Mouse (Mus musculus) heart, embryonic 10.5 days (tissue): ENCODE results near the gene Alkbh2. TPM values are rescaled to one million over a fixed set of nuclear protein-coding genes. Genes with fewer than 3 reads are reported as not detected.
A peak's percentile ranks its signal among the peaks of the same experiment; 100 is the strongest.

Source experiments
- DNase-seq: peaks from one replicate; pipeline ENCODE4 v3.0.0-alpha.2; 2017; ENCODE audit warnings: low spot score
- H3K27ac ChIP-seq: fragments of 300-500 bp; sonication (generic); 2 replicates; pipeline ENCODE4 v1.5.1; 2016; ENCODE audit warnings: mild to moderate bottlenecking
- H3K27me3 ChIP-seq: fragments of 300-500 bp; sonication (generic); 2 replicates; pipeline ENCODE4 v1.6.1; 2016; ENCODE audit warnings: mild to moderate bottlenecking; ENCODE audit not compliant: poor library complexity, insufficient read depth, severe bottlenecking
- H3K36me3 ChIP-seq: fragments of 300-500 bp; sonication (generic); 2 replicates; pipeline ENCODE4 v1.6.1; 2016; ENCODE audit warnings: mild to moderate bottlenecking, moderate library complexity
- H3K4me1 ChIP-seq: fragments of 300-500 bp; sonication (generic); 2 replicates; pipeline ENCODE4 v1.6.1; 2016; ENCODE audit warnings: mild to moderate bottlenecking
- H3K4me3 ChIP-seq: fragments of 300-500 bp; sonication (generic); 2 replicates; pipeline ENCODE4 v1.5.1; 2016; ENCODE audit warnings: mild to moderate bottlenecking, moderate library complexity
- H3K9me3 ChIP-seq: fragments of 300-500 bp; sonication (generic); 2 replicates; pipeline ENCODE4 v1.6.1; 2016; ENCODE audit warnings: mild to moderate bottlenecking, moderate library complexity
- WGBS: fragments of 180-500 bp; shearing (Covaris S2); methylation state at CpG from one replicate; pipeline ENCODE4 v1.1.7; 2016; 5-methylcytosine and 5-hydroxymethylcytosine counted together
- polyA plus RNA-seq: library from polyadenylated mRNA; unstranded; fragments of >200 nt; fragmentation: Nextera tagmentation; extraction: Ambion mirVana; gene quantifications from 2 replicates; pipeline ENCODE4 v1.2.1, GENCODE M21; 2016

Gene Alkbh2
- polyA plus RNA-seq, 1 experiment from 2014 or later, result 13.2 TPM

DNA sequence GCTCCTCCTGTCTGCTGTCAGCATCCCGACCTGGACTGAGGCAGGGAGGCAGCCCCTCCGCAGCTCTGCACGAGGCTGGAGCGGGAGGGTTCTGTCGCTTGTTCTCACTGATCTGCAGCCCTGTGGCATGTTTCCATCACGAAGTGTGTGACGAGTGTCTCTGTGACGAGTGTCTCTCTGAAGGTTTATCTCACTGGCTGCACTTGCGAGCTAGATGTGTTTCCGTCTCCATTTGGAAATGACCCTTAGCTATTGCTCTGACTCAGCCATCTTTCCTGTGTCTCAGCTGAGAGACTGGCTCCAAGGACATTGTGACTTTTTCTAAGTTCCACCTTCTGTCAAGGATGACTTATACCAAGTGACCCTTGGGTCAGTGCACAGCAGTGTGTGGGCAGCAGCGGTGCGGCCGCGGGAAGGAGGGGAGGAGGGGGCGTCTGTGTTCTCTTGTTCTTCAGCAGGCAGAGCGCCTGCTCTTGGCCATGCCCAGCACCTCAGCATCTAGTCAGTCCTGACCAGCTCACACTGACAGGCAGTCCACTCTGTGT is 21.6 kb downstream of the Alkbh2 start:
- no peaks in the 10 kb centered on the region for H3K9me3 ChIP-seq
- H3K36me3 ChIP-seq, result peaks cover 85% of the 10 kb centered on the region
- H3K4me1 ChIP-seq, result peaks cover 15% of the 10 kb centered on the region; the same call in 1 of the 2 replicates
- no peak overlapping the region for H3K27ac ChIP-seq
- DNase-seq, result no peak
- no peaks in the 10 kb centered on the region for H3K27me3 ChIP-seq
- WGBS, result 74% methylated on average over 16 of the region's 16 CpGs
- no peak overlapping the region for H3K4me3 ChIP-seq

GRCm38 (mm10) chr5:114102807-114103206 is 25.2 kb downstream of the Alkbh2 start:
- 82% methylated on average over 1 of the region's 1 CpGs for WGBS

GRCm38 (mm10) chr5:114101873-114102272 is 26.1 kb downstream of the Alkbh2 start:
- 83% methylated on average over 4 of the region's 4 CpGs for WGBS
- Histone ChIP-seq H3K36me3 (peaks cover 39% of the 10 kb centered on the region), H3K4me3 (no peak overlapping the region), H3K4me1 (peaks cover 29% of the 10 kb centered on the region), H3K27ac (no peak overlapping the region), H3K9me3 (no peaks in the 10 kb centered on the region), H3K27me3 (no peaks in the 10 kb centered on the region)
- no peak for DNase-seq

More at GRCm38 (mm10) chr5:114102807-114103206, 25.2 kb downstream of the Alkbh2 start:
- Histone ChIP-seq H3K4me3 (no peak overlapping the region), H3K4me1 (peaks cover 29% of the 10 kb centered on the region), H3K27me3 (no peaks in the 10 kb centered on the region), H3K36me3 (peaks cover 48% of the 10 kb centered on the region), H3K9me3 (no peaks in the 10 kb centered on the region), H3K27ac (no peak overlapping the region)
- no peak for DNase-seq

DNA sequence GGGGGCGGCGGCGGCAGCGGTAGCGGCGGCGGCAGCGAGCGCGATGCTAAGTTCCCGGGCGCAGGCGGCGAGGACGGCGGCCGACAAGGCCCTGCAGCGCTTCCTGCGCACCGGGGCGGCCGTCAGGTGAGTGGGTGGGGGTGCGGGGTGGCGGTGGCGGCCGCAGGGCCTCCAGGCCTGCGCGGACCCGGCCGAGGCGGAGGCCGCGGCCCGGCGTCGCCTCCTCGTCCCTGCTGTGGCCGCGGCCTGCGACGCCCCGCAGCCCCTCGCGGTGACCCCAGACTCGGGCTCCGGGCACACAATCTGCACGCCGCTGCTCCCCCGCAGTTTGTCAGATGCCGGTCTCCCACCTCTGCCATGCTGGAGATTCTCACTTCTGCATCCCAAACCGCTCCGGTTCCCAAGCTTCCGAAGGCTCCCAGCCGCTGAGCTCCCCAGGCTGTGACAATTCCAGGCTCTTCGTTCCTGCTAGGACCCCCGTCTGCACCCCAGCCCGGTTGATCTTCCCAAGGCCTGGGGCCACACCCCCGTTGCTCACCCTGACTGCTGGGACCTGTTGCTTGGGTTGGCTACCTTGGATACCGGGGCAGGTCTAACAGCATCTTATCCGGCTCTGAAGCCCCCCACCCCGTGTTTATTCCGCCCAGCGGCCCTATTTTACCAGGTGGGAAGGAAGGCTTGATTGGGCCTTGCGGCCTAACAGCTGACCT is 27.5 kb downstream of the Alkbh2 start:
- no peaks in the 10 kb centered on the region for H3K27me3 ChIP-seq
- peaks cover 19% of the 10 kb centered on the region for H3K4me1 ChIP-seq
- DNase-seq, result peak; percentile 79
- peak overlapping the region; percentile 94 for H3K4me3 ChIP-seq
- H3K36me3 ChIP-seq, result peaks cover 26% of the 10 kb centered on the region
- no peaks in the 10 kb centered on the region for H3K9me3 ChIP-seq
- 3% methylated on average over 51 of the region's 64 CpGs for WGBS
- peak overlapping the region; percentile 91 for H3K27ac ChIP-seq

GRCm38 (mm10) chr5:114099709-114100389 is 28.2 kb downstream of the Alkbh2 start:
- Histone ChIP-seq H3K4me3 (peak overlapping the region; percentile 94), H3K27me3 (no peaks in the 10 kb centered on the region), H3K36me3 (peaks cover 20% of the 10 kb centered on the region), H3K27ac (peak overlapping the region; percentile 91), H3K4me1 (peaks cover 15% of the 10 kb centered on the region), H3K9me3 (no peaks in the 10 kb centered on the region)
- WGBS, result 7% methylated on average over 37 of the region's 37 CpGs
- peak; percentile 92 for DNase-seq

GRCm38 (mm10) chr5:114091057-114091807 is 36.8 kb downstream of the Alkbh2 start, which contains the start of gene Svop:
TSS of gene Svop (minus strand) at chr5:114091570.
- H3K4me3 ChIP-seq, result peak within 1 kb of the TSS; percentile 51

GRCm38 (mm10) chr5:114090421-114091013 is 37.5 kb downstream of the Alkbh2 start:
- no peak overlapping the region for H3K4me3 ChIP-seq
- H3K36me3 ChIP-seq, result no peaks in the 10 kb centered on the region
- no peak overlapping the region for H3K27ac ChIP-seq
- H3K9me3 ChIP-seq, result no peaks in the 10 kb centered on the region
- H3K27me3 ChIP-seq, result peaks cover 21% of the 10 kb centered on the region
- 24% methylated on average over 7 of the region's 7 CpGs for WGBS
- DNase-seq, result no peak
- H3K4me1 ChIP-seq, result peaks cover 7% of the 10 kb centered on the region

More at GRCm38 (mm10) chr5:114091057-114091807, 36.8 kb downstream of the Alkbh2 start, which contains the start of gene Svop:
- H3K9me3 ChIP-seq, result no peaks in the 10 kb centered on the region
- peaks cover 21% of the 10 kb centered on the region for H3K27me3 ChIP-seq
- 2% methylated on average over 40 of the region's 40 CpGs for WGBS
- H3K27ac ChIP-seq, result no peak within 1 kb of the TSS
- H3K36me3 ChIP-seq, result no peaks in the 10 kb centered on the region
- DNase-seq, result peak; percentile 90
- H3K4me1 ChIP-seq, result peaks cover 7% of the 10 kb centered on the region

DNA sequence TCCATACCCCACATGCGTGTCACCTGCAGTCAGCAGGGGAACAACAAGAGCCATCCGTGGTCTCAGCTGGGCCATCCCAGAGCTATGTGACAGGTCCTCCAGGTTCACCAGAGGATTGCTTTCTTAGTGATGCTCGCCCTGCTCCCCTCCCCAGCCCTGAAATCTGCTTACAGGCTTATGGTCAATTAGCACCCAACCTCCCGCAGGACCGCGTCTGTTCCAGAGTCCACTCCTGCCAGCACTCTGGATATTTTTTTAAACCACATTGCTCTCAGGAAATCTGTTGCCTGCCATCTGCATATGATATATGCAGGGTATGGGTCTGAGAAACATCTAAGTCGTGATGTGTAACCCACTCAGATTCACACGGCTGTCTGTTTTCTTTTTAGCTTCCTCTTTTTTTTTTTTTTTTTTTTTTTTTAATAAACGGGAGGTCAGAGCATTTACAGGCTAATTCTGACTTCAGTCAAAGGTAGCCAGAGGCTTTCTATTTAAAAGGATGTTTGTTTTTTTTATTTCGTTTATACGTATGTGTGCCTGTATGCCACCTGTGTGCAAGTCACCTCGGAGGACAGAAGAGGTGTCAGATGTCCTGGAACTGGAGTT is 40.0 kb downstream of the Alkbh2 start:
- H3K36me3 ChIP-seq, result no peaks in the 10 kb centered on the region
- H3K27me3 ChIP-seq, result peaks cover 21% of the 10 kb centered on the region
- no peak overlapping the region for H3K4me3 ChIP-seq
- H3K27ac ChIP-seq, result no peak overlapping the region
- no peak for DNase-seq
- H3K9me3 ChIP-seq, result no peaks in the 10 kb centered on the region
- H3K4me1 ChIP-seq, result peaks cover 7% of the 10 kb centered on the region
- WGBS, result 73% methylated on average over 12 of the region's 12 CpGs

DNA sequence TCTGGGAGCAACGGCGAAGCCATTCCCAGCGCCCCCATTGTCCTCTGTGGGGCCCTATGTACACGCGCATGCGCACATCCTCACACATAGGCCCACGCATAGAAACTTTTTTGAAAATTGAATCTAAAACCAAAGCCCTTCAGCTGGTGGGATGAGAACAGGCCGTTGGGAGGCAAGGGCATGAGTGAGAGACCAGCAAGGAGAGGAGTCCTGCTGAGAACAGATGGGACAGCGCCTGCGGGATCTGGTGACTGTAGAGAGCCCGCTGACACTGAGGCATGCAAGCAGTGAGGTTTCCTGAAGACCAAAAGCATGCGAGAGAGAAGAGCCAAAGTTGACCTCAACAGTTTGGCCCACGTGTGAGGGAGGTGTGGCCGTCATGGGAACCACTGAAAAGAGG is 42.5 kb downstream of the Alkbh2 start:
- DNase-seq, result no peak
- no peaks in the 10 kb centered on the region for H3K9me3 ChIP-seq
- 59% methylated on average over 14 of the region's 14 CpGs for WGBS
- no peak overlapping the region for H3K27ac ChIP-seq
- peaks cover 4% of the 10 kb centered on the region; the same call in 1 of the 2 replicates for H3K27me3 ChIP-seq
- H3K4me3 ChIP-seq, result no peak overlapping the region
- H3K4me1 ChIP-seq, result no peaks in the 10 kb centered on the region
- no peaks in the 10 kb centered on the region for H3K36me3 ChIP-seq

DNA sequence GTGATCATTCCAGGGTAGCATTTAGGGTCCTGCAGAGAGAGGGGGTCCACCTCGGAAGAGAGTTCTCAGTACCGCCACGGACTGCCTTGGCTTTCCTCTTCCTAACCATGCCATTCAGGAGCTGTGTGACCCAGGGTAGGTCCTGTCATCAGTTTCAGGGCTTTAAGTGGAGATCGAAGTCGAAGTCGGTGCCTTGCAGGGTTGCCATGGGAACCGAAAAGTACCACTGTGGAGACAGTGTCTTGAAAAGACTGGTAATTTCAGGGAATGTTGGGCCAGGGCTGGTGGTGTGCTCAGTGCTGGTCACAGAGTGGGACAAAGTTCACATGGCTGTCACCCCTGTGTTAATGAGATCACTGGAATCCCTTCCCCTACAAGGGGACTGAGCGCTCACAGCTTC is 51.0 kb downstream of the Alkbh2 start:
- 63% methylated on average over 8 of the region's 8 CpGs for WGBS
- H3K36me3 ChIP-seq, result no peaks in the 10 kb centered on the region
- H3K27ac ChIP-seq, result no peak overlapping the region
- no peaks in the 10 kb centered on the region for H3K9me3 ChIP-seq
- no peaks in the 10 kb centered on the region for H3K4me1 ChIP-seq
- DNase-seq, result no peak
- H3K4me3 ChIP-seq, result no peak overlapping the region
- no peaks in the 10 kb centered on the region for H3K27me3 ChIP-seq
